Mouse (Mus musculus) heart, embryonic 15.5 days (tissue): ENCODE results near the gene 9930021J03Rik. TPM values are rescaled to one million over a fixed set of nuclear protein-coding genes. Genes with fewer than 3 reads are reported as not detected.

Experiments
- ATAC-seq: fragments of 200-750 bp; cut with Nextera tagmentation; replicated peaks from 2 replicates; pipeline ENCODE4 v1.8.0; 2017; ENCODE audit warnings: low read depth, moderate TSS enrichment; ENCODE audit not compliant: insufficient number of reproducible peaks, insufficient read depth, low FRiP score
- H3K27ac ChIP-seq: fragments of 300-500 bp; sonication (generic); 2 replicates; pipeline ENCODE4 v1.5.1; 2015; ENCODE audit warnings: mild to moderate bottlenecking, inconsistent platforms
- H3K27me3 ChIP-seq: fragments of 300-500 bp; sonication (generic); 2 replicates; pipeline ENCODE4 v1.6.1; 2015; ENCODE audit warnings: inconsistent platforms
- H3K36me3 ChIP-seq: fragments of 300-500 bp; sonication (generic); 2 replicates; pipeline ENCODE4 v1.6.1; 2015; ENCODE audit warnings: mild to moderate bottlenecking, inconsistent platforms
- H3K4me1 ChIP-seq: fragments of 300-500 bp; sonication (generic); replicated peaks from 2 replicates; pipeline ENCODE4 v1.6.1; 2015; ENCODE audit warnings: inconsistent platforms
- H3K4me2 ChIP-seq: fragments of 300-500 bp; sonication (generic); 2 replicates; pipeline ENCODE4 v1.6.1; 2015; ENCODE audit warnings: inconsistent platforms, mild to moderate bottlenecking, moderate library complexity
- H3K4me3 ChIP-seq: fragments of 300-500 bp; sonication (generic); 2 replicates; pipeline ENCODE4 v1.5.1; 2015; ENCODE audit warnings: mild to moderate bottlenecking, inconsistent platforms
- H3K9ac ChIP-seq: fragments of 300-500 bp; sonication (generic); 2 replicates; pipeline ENCODE4 v1.6.1; 2015; ENCODE audit warnings: mild to moderate bottlenecking, inconsistent platforms
- H3K9me3 ChIP-seq: fragments of 300-500 bp; sonication (generic); replicated peaks from 2 replicates; pipeline ENCODE4 v1.6.1; 2016; ENCODE audit warnings: inconsistent platforms
- WGBS: fragments of 180-500 bp; shearing (Covaris S2); methylation state at CpG from one replicate; pipeline ENCODE4 v1.1.7; 2015; ENCODE audit warnings: mixed read lengths; 5-methylcytosine and 5-hydroxymethylcytosine counted together
- polyA plus RNA-seq: library from polyadenylated mRNA; unstranded; fragments of >200 nt; fragmentation: Nextera tagmentation; extraction: Ambion mirVana; gene quantifications from 2 replicates; pipeline ENCODE4 v1.2.1, GENCODE M21; 2015

Gene 9930021J03Rik
- 2.6 and 2.7 TPM in 2 replicates for polyA plus RNA-seq

DNA sequence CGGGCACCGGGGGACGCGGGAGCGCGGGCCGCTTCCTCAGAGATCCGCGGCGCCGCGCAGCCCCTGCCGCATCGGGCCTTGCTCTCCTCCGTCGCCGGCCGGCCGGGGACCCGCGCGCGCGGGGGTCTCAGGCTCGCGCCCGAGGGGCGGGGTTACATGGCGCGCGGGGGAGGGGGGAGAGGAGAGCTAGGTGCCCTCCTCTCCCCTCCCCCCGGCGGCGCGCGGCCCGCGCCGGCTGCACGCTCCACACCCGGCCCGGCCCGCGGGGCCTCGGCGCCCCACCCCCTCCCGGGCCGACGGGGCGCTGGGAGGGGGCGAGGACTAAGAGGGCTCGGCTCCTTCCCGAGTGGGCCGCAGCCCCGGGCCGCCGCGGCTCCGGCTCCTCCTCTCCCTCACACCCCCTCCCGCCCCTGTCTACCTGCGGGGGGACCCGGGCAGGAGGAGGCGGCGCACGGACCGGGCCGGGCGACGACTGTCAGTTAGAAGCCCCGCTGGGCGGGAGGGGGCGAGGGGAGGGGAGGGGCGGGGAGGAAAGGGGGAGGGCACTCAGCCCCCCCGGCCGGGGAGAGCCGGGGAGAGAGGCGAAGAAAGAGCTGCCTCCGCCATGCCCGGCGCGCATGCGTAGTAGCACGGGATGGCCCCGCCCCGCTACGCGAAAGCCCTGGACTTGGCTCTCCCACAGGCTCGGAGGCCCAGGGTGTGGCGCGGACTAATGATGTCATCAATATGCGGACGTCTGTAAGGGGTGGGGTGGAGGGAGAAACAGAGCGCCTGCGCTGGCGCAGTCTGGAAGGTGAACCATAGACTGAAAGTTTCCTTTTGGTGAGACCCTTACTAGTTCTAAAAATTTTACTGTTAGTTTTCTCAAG is at the start of gene 9930021J03Rik:
TSS of gene 9930021J03Rik (minus strand) at position 73 of the 869 bp plus-strand sequence.
- Histone ChIP-seq H3K4me3 (peak within 1 kb of the TSS; percentile 94), H3K27me3 (no peaks in the 10 kb centered on the region), H3K36me3 (peaks cover 13% of the 10 kb centered on the region), H3K27ac (peak within 1 kb of the TSS; percentile 95), H3K4me1 (peaks cover 12% of the 10 kb centered on the region), H3K9me3 (no peaks in the 10 kb centered on the region), H3K9ac (peak within 1 kb of the TSS; percentile 78), H3K4me2 (peak within 1 kb of the TSS; percentile 91)
- under 1% methylated on average over 65 of the region's 95 CpGs for WGBS
- ATAC-seq, result peak; percentile 90

DNA sequence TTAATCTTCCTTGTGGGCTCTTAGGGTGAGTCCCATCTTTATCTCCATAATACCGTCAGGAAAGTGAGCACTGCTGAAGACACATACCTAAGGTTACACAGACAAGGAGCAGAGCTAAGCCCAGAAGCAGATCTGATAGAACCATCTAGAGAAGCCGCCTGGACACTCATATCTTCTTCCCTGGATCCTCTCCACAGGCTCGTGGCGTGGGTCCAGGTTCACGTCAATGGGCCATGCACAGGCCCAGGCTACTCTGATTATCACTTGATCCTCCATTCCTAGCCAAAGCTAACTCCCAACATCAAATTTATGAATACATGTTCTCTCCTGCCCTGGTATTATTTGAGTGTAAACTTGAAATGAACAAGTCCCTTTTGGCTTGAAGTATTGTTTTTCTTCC is 47.9 kb upstream of the 9930021J03Rik start:
- H3K9me3 ChIP-seq, result no peaks in the 10 kb centered on the region
- no peak for ATAC-seq
- H3K9ac ChIP-seq, result no peak overlapping the region
- no peak overlapping the region for H3K27ac ChIP-seq
- no peaks in the 10 kb centered on the region for H3K36me3 ChIP-seq
- H3K4me1 ChIP-seq, result no peaks in the 10 kb centered on the region
- H3K4me2 ChIP-seq, result no peak overlapping the region
- H3K4me3 ChIP-seq, result no peak overlapping the region
- WGBS, result 73% methylated on average over 5 of the region's 5 CpGs
- H3K27me3 ChIP-seq, result no peaks in the 10 kb centered on the region

DNA sequence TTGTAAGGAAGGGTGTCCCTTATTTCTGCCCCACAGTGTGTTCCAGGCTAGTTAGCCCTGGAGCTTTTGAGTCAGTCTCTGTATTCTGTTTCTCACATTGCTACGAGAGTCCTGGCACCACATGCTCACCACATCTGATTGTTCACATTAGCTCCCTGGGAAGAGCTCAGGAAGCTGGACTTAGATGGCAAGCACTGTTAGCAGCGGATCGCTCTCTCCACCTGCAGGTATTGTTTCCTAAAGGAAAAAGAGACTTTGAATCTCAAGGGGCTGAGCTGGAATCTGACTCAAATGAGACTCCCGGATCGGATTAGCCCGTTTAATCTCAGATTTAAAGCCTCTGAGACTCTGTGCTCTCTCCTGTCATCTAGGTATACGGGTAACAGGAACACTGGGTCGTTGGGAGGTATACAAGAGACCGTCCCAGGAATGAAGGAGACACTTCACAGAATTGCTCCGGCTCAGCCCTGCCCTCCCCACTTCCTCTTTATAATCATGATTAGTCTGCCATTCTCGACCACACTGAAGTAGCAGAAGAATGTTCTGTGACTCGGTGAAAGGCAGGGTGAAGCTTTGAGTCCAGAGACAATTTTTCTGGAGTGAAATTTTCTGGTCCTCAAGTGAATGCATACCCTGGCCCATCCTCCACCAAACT is 45.4 kb upstream of the 9930021J03Rik start:
- Histone ChIP-seq H3K9ac (no peak overlapping the region), H3K4me1 (no peaks in the 10 kb centered on the region), H3K27ac (no peak overlapping the region), H3K4me3 (no peak overlapping the region), H3K4me2 (no peak overlapping the region), H3K36me3 (no peaks in the 10 kb centered on the region), H3K27me3 (no peaks in the 10 kb centered on the region), H3K9me3 (no peaks in the 10 kb centered on the region)
- WGBS, result 41% methylated on average over 12 of the region's 12 CpGs
- ATAC-seq, result no peak

DNA sequence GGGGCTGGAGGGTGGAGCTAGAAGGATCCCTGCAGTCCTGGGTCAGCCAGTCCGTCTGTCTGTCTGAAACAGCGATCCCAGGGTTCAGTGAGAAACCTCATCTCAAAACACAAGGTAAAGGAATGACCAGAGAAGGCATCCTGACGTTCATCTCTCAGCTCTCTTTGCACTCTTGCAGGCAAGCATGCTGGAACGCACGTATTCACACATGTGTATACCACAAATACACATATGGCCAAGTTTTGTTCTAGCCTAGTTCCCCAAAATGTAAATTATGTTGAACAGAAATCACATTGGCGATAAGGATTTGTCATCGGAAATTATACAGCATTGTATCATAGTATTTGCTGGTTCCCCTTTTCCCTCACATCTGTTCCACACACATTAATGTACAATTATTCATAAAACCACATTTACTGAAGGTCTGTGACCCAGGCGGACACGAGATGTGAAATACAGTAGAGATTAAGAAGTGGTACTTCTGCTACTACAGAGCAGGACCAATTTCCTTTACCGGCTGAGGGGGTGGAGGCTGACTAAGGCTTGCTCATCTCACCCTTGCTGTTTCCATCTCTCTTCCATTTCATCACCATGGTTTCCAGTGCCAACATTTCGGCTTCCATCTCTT is 44.2 kb upstream of the 9930021J03Rik start:
- Histone ChIP-seq H3K4me2 (no peak overlapping the region), H3K4me3 (no peak overlapping the region), H3K9ac (no peak overlapping the region), H3K27ac (no peak overlapping the region), H3K4me1 (no peaks in the 10 kb centered on the region), H3K36me3 (no peaks in the 10 kb centered on the region), H3K9me3 (no peaks in the 10 kb centered on the region), H3K27me3 (no peaks in the 10 kb centered on the region)
- 73% methylated on average over 11 of the region's 11 CpGs for WGBS
- no peak for ATAC-seq

DNA sequence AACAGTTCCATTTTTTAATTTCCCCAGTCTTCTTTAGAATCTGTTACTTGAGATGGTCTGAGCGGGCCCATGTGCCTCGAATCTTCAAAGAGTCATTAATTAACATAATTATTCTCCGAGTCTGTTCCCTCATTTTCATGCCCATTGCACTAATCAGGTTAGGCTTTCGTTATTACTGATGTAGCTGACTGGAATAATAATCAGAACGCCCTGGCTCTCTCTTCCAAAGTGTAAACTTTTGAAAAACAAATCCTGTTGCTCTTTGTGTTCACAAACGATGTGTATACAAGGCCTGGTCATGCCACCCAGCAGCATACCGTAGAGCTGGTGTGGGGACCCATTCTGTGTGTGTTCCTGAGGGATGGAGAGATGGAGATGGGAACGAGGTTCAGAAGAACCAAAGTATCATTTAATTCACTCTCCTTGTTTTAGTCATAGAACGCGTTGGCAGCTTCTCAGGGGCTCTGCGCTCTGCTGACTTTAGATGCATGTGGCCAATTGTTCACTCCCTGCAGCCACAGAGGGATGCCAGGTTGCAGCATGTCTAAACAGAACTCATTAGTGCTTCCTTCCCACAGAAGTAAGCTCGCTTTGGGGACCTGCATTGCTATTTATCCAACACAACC is 38.4 kb upstream of the 9930021J03Rik start:
- Histone ChIP-seq H3K4me3 (no peak overlapping the region), H3K36me3 (no peaks in the 10 kb centered on the region), H3K27me3 (no peaks in the 10 kb centered on the region), H3K9ac (no peak overlapping the region), H3K4me2 (no peak overlapping the region), H3K4me1 (no peaks in the 10 kb centered on the region), H3K27ac (no peak overlapping the region), H3K9me3 (no peaks in the 10 kb centered on the region)
- WGBS, result 74% methylated on average over 12 of the region's 12 CpGs
- ATAC-seq, result no peak

DNA sequence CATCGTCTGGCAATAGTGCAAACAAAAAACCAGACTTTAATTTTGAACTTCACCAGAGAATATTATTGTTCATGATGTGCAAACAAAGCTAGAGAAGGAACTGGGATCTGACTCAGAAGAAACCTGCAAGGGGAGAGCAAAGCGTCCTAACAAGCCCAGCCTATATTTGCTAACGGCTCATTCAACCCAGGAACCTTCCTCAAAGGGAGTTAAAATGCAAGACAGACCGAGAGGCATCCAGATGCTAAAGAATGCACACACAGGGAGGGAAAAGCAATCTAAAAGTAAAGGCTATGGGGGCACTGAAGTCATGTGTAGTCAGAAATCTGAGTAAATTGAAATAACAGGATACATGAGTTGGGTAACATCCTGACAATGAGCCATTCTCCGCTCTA is 37.8 kb upstream of the 9930021J03Rik start:
- no peak overlapping the region for H3K4me2 ChIP-seq
- no peaks in the 10 kb centered on the region for H3K36me3 ChIP-seq
- H3K9me3 ChIP-seq, result no peaks in the 10 kb centered on the region
- no peaks in the 10 kb centered on the region for H3K4me1 ChIP-seq
- H3K27me3 ChIP-seq, result no peaks in the 10 kb centered on the region
- no peak for ATAC-seq
- H3K9ac ChIP-seq, result no peak overlapping the region
- WGBS, result 39% methylated on average over 5 of the region's 5 CpGs
- H3K27ac ChIP-seq, result no peak overlapping the region
- no peak overlapping the region for H3K4me3 ChIP-seq

DNA sequence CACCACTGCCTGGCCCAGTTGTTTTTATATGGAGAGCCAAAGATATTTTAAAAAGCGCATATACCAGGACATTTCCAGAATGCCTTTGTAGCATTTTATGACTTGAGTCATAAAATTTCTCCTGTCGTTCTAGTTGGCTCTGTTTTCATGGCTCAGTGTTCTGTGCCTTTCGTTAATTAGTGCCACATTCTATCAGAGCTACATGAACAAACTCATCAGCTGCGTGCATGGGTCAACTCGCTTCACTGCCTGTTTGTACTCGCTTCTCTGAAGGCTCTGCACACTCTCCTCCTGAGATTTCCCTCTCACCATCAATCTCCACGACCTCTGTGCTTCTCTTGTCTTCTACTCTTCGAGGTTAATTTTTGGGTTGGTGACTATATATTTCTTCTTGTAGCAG is 37.2 kb upstream of the 9930021J03Rik start:
- no peak overlapping the region for H3K9ac ChIP-seq
- ATAC-seq, result no peak
- H3K36me3 ChIP-seq, result no peaks in the 10 kb centered on the region
- no peak overlapping the region for H3K4me2 ChIP-seq
- H3K27ac ChIP-seq, result no peak overlapping the region
- H3K27me3 ChIP-seq, result no peaks in the 10 kb centered on the region
- H3K4me1 ChIP-seq, result no peaks in the 10 kb centered on the region
- H3K9me3 ChIP-seq, result no peaks in the 10 kb centered on the region
- no peak overlapping the region for H3K4me3 ChIP-seq
- whole genome bisulfite sequencing, result 76% methylated on average over 8 of the region's 8 CpGs

DNA sequence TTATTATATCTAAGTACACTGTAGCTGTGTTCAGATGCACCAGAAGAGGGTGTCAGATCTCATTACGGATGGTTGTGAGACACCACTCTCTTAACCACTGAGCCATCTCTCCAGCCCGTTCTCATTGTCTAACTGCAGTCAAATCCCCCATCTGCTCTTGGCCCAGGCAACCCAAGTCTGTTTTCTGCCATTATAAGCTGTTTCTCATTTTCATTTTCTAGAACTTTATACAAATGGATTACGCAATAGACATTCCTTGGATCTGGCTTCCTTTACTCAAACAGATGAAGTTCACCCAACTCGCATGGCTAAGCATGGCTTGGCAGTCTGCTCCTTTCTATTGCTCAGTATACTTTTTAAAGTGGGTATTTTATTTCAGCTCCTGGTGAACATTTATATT is 34.9 kb upstream of the 9930021J03Rik start:
- Histone ChIP-seq H3K4me1 (no peaks in the 10 kb centered on the region), H3K36me3 (no peaks in the 10 kb centered on the region), H3K4me3 (no peak overlapping the region), H3K9ac (no peak overlapping the region), H3K27me3 (no peaks in the 10 kb centered on the region), H3K9me3 (no peaks in the 10 kb centered on the region), H3K4me2 (no peak overlapping the region), H3K27ac (no peak overlapping the region)
- ATAC-seq, result no peak
- WGBS, result 79% methylated on average over 4 of the region's 4 CpGs

DNA sequence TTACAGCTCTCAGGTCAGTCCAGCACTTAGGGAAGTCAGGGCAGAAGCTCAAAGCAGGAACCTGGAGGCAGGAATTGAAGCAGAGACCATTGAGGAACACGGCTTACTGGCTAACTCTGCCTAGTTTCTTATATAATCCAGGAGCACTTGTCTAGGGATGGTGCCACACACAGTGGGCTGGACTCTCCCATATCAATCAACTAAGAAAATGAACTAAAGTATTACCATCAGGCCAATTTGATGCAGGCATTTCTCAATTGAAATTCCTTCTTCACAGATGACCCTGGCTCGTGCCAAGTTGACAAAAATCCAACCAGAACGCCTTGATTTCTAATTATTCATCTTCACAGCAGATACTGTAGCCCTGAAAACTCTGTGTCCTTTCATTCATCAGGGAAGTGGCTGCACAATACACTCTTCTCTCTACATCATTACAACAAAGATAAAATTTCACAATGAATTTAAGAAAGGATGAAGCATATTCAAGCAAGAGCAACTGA is 32.9 kb upstream of the 9930021J03Rik start:
- no peaks in the 10 kb centered on the region for H3K27me3 ChIP-seq
- no peaks in the 10 kb centered on the region for H3K36me3 ChIP-seq
- ATAC-seq, result no peak
- H3K4me1 ChIP-seq, result no peaks in the 10 kb centered on the region
- WGBS, result 69% methylated on average over 3 of the region's 3 CpGs
- H3K27ac ChIP-seq, result no peak overlapping the region
- no peaks in the 10 kb centered on the region for H3K9me3 ChIP-seq
- H3K9ac ChIP-seq, result no peak overlapping the region
- H3K4me2 ChIP-seq, result no peak overlapping the region
- no peak overlapping the region for H3K4me3 ChIP-seq

DNA sequence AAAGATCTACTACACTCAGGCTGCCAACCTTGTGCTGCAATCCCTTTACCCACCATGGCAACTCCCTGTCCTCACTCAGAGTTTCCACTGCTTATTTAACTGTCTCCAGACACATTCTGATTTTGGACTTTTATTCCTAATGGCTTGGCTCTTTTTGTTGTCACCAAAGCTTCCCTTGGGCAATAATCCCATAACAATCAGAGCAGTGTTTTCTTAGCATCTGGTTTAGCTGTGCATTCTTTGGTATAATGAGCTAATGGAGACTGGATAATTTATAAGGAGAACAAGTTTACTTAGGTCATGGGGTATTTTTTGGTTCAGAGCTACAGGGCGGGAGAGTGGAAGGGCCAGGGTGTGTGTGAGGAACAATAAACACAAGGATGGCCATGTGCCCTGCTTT is 32.4 kb upstream of the 9930021J03Rik start:
- ATAC-seq, result no peak
- Histone ChIP-seq H3K36me3 (no peaks in the 10 kb centered on the region), H3K9me3 (no peaks in the 10 kb centered on the region), H3K9ac (no peak overlapping the region), H3K4me1 (no peaks in the 10 kb centered on the region), H3K27ac (no peak overlapping the region), H3K4me2 (no peak overlapping the region), H3K4me3 (no peak overlapping the region), H3K27me3 (no peaks in the 10 kb centered on the region)
- WGBS, result 83% methylated on average over 1 of the region's 1 CpGs
